Mouse (Mus musculus) bone marrow, adult 2 months (tissue): ENCODE measurements around the gene 1190005I06Rik.

Experiments
- CTCF ChIP-seq: fragments of 200-500 bp; IDR thresholded peaks from 2 replicates; pipeline ENCODE4 v1.5.1; 2011; ENCODE audit warnings: low read length, control low read depth; ENCODE audit not compliant: control insufficient read depth, insufficient read depth
- POLR2A ChIP-seq: fragments of 200-500 bp; IDR thresholded peaks from 2 replicates; pipeline ENCODE4 v1.6.1; 2011; ENCODE audit warnings: low read depth, mild to moderate bottlenecking, control low read depth, low read length, borderline replicate concordance; ENCODE audit not compliant: control insufficient read depth

- TF ChIP-seq CTCF (no peak), POLR2A (no peak)
Observed at GRCm38 (mm10) chr8:120568164-120568798, 79.2 kb downstream of the 1190005I06Rik start.
